Mouse (Mus musculus) G1E-ER4 (cell line): ENCODE measurements at regions not wholly inside any gene's neighbourhood (a gene's known extent, or its start where the extent isn't known, plus 50 kb on each side); places are given as distances from the start of the nearest gene placed in this dataset.

ENCODE experiments used
- GATA1 ChIP-seq: IDR thresholded peaks from one replicate; pipeline ENCODE4 v1.8.0; 2012; ENCODE audit warnings: low read length, inconsistent platforms

GRCm38 (mm10) chr13:37511006-37511405 lies 166.0 kb downstream of the Ly86 start:
- no peak for TF ChIP-seq GATA1

GRCm38 (mm10) chr13:37511406-37511805 lies 166.4 kb downstream of the Ly86 start:
- no peak for TF ChIP-seq GATA1

GRCm38 (mm10) chr13:37512781-37513180 lies 167.8 kb downstream of the Ly86 start:
- no peak for TF ChIP-seq GATA1

GRCm38 (mm10) chr13:37513206-37513904 lies 168.3 kb downstream of the Ly86 start:
- TF ChIP-seq GATA1: no peak

GRCm38 (mm10) chr13:37513905-37514607 lies 169.0 kb downstream of the Ly86 start:
- no peak for TF ChIP-seq GATA1

GRCm38 (mm10) chr13:37514641-37515305 lies 169.8 kb downstream of the Ly86 start:
- no peak for TF ChIP-seq GATA1

GRCm38 (mm10) chr13:37517055-37517807 lies 172.2 kb downstream of the Ly86 start:
- TF ChIP-seq GATA1: no peak

GRCm38 (mm10) chr13:37519948-37520347 lies 174.9 kb downstream of the Ly86 start:
- TF ChIP-seq GATA1: no peak

- TF ChIP-seq GATA1: no peak
Observed at GRCm38 (mm10) chr13:37525097-37525726, 180.2 kb downstream of the Ly86 start.

- no peak for TF ChIP-seq GATA1
Observed at GRCm38 (mm10) chr13:37526102-37526501, 181.1 kb downstream of the Ly86 start.

GRCm38 (mm10) chr13:37528380-37528779 lies 183.4 kb downstream of the Ly86 start:
- TF ChIP-seq GATA1: no peak

GRCm38 (mm10) chr13:37528876-37529275 lies 183.9 kb downstream of the Ly86 start:
- TF ChIP-seq GATA1: no peak

- TF ChIP-seq GATA1: no peak
Observed at GRCm38 (mm10) chr13:37531512-37532183, 186.6 kb downstream of the Ly86 start.

- no peak for TF ChIP-seq GATA1
Observed at GRCm38 (mm10) chr13:37532596-37533170, 187.7 kb downstream of the Ly86 start.

GRCm38 (mm10) chr13:37533851-37534250 lies 188.8 kb downstream of the Ly86 start:
- no peak for TF ChIP-seq GATA1
